In genomic region chr6:92521526-92522075, GRCm38 (mm10) we compare ENCODE assay signal across 8 mouse cellular contexts.
DNase-seq lines count a peak whose midpoint lies in the region; ATAC-seq and TF ChIP-seq lines count a peak whose summit lies in the region.

No protein-coding gene starts in this region.

- TF ChIP-seq CTCF in lung, embryonic 14.5 days (IDR thresholded peaks at IDR 0.05; ENCODE audit: low read depth): no peak

- H3K4me3 ChIP-seq in forebrain, embryonic 15.5 days: no peak overlapping the region
- H3K4me3 ChIP-seq in forebrain, embryonic 10.5 days: no peak overlapping the region
- H3K4me3 ChIP-seq in lung, embryonic 14.5 days (ENCODE audit: low read depth, low read length): no peak overlapping the region

- H3K27ac ChIP-seq in forebrain, embryonic 15.5 days (replicated peaks): no peak overlapping the region
- no peak overlapping the region for H3K27ac ChIP-seq in forebrain, embryonic 10.5 days
- no peak overlapping the region for H3K27ac ChIP-seq in lung, embryonic 14.5 days (ENCODE audit: low read depth)

- H3K4me2 ChIP-seq in forebrain, embryonic 15.5 days (replicated peaks): no peak overlapping the region
- H3K4me2 ChIP-seq in lung, embryonic 14.5 days: no peak overlapping the region

- WGBS in forebrain, embryonic 15.5 days: 42% methylated on average over 7 of the region's 7 CpGs
- WGBS in forebrain, embryonic 10.5 days: 87% methylated on average over 7 of the region's 7 CpGs
- 67% methylated on average over 7 of the region's 7 CpGs for WGBS in lung, embryonic 14.5 days

- DNase-seq in forebrain, embryonic 10.5 days (ENCODE audit: extremely low spot score, low spot score): no peak
- peak; percentile 65 to 92 for DNase-seq in adrenal gland, adult (ENCODE audit: inconsistent age in 2 of 2, low spot score in 1 of 2)
- DNase-seq in fat pad, adult 2 months (ENCODE audit: extremely low read depth, low read depth, low spot score): peak; percentile 18
- DNase-seq in kidney, postnatal 10 days: peak; percentile 33
- peak; percentile 9 for DNase-seq in lung, embryonic 14.5 days
- no peak for DNase-seq in thymus, postnatal 4 days
- DNase-seq in urinary bladder, postnatal 25 days (ENCODE audit: low spot score): no peak

- ATAC-seq in forebrain, embryonic 15.5 days (replicated peaks): peak; percentile 91
- ATAC-seq in lung, embryonic 14.5 days (ENCODE audit: insufficient read depth): no peak

- no peaks in the 10 kb centered on the region for H3K36me3 ChIP-seq in forebrain, embryonic 15.5 days
- no peaks in the 10 kb centered on the region for H3K36me3 ChIP-seq in forebrain, embryonic 10.5 days (replicated peaks)
- H3K36me3 ChIP-seq in lung, embryonic 14.5 days (ENCODE audit: insufficient read depth): no peaks in the 10 kb centered on the region

- no peak overlapping the region for H3K9ac ChIP-seq in forebrain, embryonic 15.5 days (replicated peaks)
- no peak overlapping the region for H3K9ac ChIP-seq in lung, embryonic 14.5 days

- no peaks in the 10 kb centered on the region for H3K9me3 ChIP-seq in forebrain, embryonic 15.5 days
- H3K9me3 ChIP-seq in forebrain, embryonic 10.5 days: no peaks in the 10 kb centered on the region
- H3K9me3 ChIP-seq in lung, embryonic 14.5 days (ENCODE audit: low read depth, low read length): no peaks in the 10 kb centered on the region

- peaks cover 13% of the 10 kb centered on the region for H3K4me1 ChIP-seq in forebrain, embryonic 15.5 days
- H3K4me1 ChIP-seq in forebrain, embryonic 10.5 days: peaks cover 18% of the 10 kb centered on the region
- peaks cover 28% of the 10 kb centered on the region for H3K4me1 ChIP-seq in lung, embryonic 14.5 days (ENCODE audit: insufficient read depth)

- H3K27me3 ChIP-seq in forebrain, embryonic 15.5 days: no peaks in the 10 kb centered on the region
- no peaks in the 10 kb centered on the region for H3K27me3 ChIP-seq in forebrain, embryonic 10.5 days (ENCODE audit: poor library complexity, severe bottlenecking)
- no peaks in the 10 kb centered on the region for H3K27me3 ChIP-seq in lung, embryonic 14.5 days (ENCODE audit: insufficient read depth, low read length)

Comparison
In these comparisons a context has a peak if more than half of its experiments do, and no peak if none do; other contexts are left out.
1. DNase-seq: peak in adrenal gland, adult (2 of 2), fat pad, adult 2 months (single experiment), kidney, postnatal 10 days (single experiment) and lung, embryonic 14.5 days (single experiment); none in forebrain, embryonic 10.5 days (single experiment), thymus, postnatal 4 days (single experiment) and urinary bladder, postnatal 25 days (single experiment).